27 mouse cellular contexts compared by ENCODE assay signal in genomic region chr8:47784436-47784835, GRCm38 (mm10). TPM values are rescaled to one million over a fixed set of nuclear protein-coding genes. Genes with fewer than 3 reads are reported as not detected.
A peak's percentile ranks its signal among the peaks of the same experiment; 100 is the strongest.
DNase-seq lines count a peak whose midpoint lies in the region; ATAC-seq and TF ChIP-seq lines count a peak whose summit lies in the region.
"Had no signal": no experiment of that assay in that cellular context is flagged by ENCODE, and none has a peak within 500 bp of the region (broad histone marks: within the 10 kb centered on the region; RNA-seq: fewer than 3 reads in every experiment).

No protein-coding gene starts in this region.

- intact Hi-C loops in left cerebral cortex, adult 2 months (cut with DNase I) = no loop called here
- intact Hi-C loops in left cerebral cortex, postnatal 25 days (cut with DNase I) = no loop called here
- intact Hi-C loops in heart, postnatal 10 days (cut with DNase I) = no loop called here

- no peaks in the 10 kb centered on the region for H3K4me1 ChIP-seq in hindbrain, postnatal 0 days (ENCODE audit: insufficient read depth, low read length)
- H3K4me1 ChIP-seq: kidney, embryonic 15.5 days; liver, embryonic 12.5 days; neural tube, embryonic 12.5 days had no signal

- H3K27me3 ChIP-seq in hindbrain, postnatal 0 days (ENCODE audit: insufficient read depth, low read length) = no peaks in the 10 kb centered on the region
- H3K27me3 ChIP-seq: hindbrain, embryonic 13.5 days; kidney, embryonic 15.5 days; liver, embryonic 12.5 days; neural tube, embryonic 12.5 days had no signal

- H3K27ac ChIP-seq in left cerebral cortex, adult 2 months = peak overlapping the region; percentile 88
- no peak overlapping the region for H3K27ac ChIP-seq in hindbrain, postnatal 0 days
- H3K27ac ChIP-seq: hindbrain, embryonic 13.5 days; kidney, embryonic 15.5 days; liver, embryonic 12.5 days; midbrain, embryonic 10.5 days; neural tube, embryonic 12.5 days had no signal

- ATAC-seq in cerebellum, adult (ENCODE audit: insufficient number of reproducible peaks, low FRiP score, low TSS enrichment) = no peak
- no peak for ATAC-seq in hindbrain, postnatal 0 days
- ATAC-seq: activated CD4-positive, CD25-positive, alpha-beta regulatory T cell, adult 4 months; intestine, embryonic 16.5 days; liver, embryonic 12.5 days; Patski had no signal

- no peak for TF ChIP-seq CTCF in left cerebral cortex, adult 2 months (IDR thresholded peaks at IDR 0.05)
- TF ChIP-seq CTCF in hindbrain, postnatal 0 days (IDR thresholded peaks at IDR 0.05; ENCODE audit: low read depth) = no peak

- H3K4me2 ChIP-seq in hindbrain, postnatal 0 days (ENCODE audit: low read depth, low read length) = no peak overlapping the region
- H3K4me2 ChIP-seq: hindbrain, embryonic 13.5 days; kidney, embryonic 15.5 days; liver, embryonic 12.5 days; neural tube, embryonic 12.5 days had no signal

- no peak overlapping the region for H3K9ac ChIP-seq in hindbrain, postnatal 0 days (replicated peaks; ENCODE audit: low read length)
- H3K9ac ChIP-seq: hindbrain, embryonic 13.5 days; kidney, embryonic 15.5 days; liver, embryonic 12.5 days; neural tube, embryonic 12.5 days had no signal

- no peaks in the 10 kb centered on the region for H3K36me3 ChIP-seq in hindbrain, postnatal 0 days (ENCODE audit: insufficient read depth, low read length)
- H3K36me3 ChIP-seq: hindbrain, embryonic 13.5 days; kidney, embryonic 15.5 days; liver, embryonic 12.5 days; midbrain, embryonic 10.5 days; neural tube, embryonic 12.5 days had no signal

- 75% methylated on average over 7 of the region's 7 CpGs for WGBS in hindbrain, postnatal 0 days

- DNase-seq in left cerebral cortex, adult 2 months (ENCODE audit: extremely low spot score in 1 of 2, low spot score in 2 of 2) = no peak
- DNase-seq in left cerebral cortex, postnatal 25 days (ENCODE audit: low spot score in 2 of 2) = no peak
- peak; percentile 42 for DNase-seq in urinary bladder, postnatal 14 days (ENCODE audit: low spot score)
- DNase-seq in urinary bladder, postnatal 10 days (ENCODE audit: low spot score) = no peak
- peak; percentile 15 to 32 for DNase-seq in heart, postnatal 10 days
- no peak for DNase-seq in hindbrain, postnatal 0 days (ENCODE audit: low spot score)
- DNase-seq: adrenal gland, postnatal 25 days; cerebellum, adult 9-10 months; layer of hippocampus, postnatal 36 days; left cerebral cortex, postnatal 4 days; right cerebral cortex, postnatal 4 days had no signal

- no peak overlapping the region for H3K4me3 ChIP-seq in left cerebral cortex, adult 2 months
- H3K4me3 ChIP-seq in hindbrain, postnatal 0 days (ENCODE audit: low read length) = no peak overlapping the region
- H3K4me3 ChIP-seq: hindbrain, embryonic 13.5 days; kidney, embryonic 15.5 days; liver, embryonic 12.5 days; midbrain, embryonic 10.5 days; neural tube, embryonic 12.5 days had no signal

- no peaks in the 10 kb centered on the region for H3K9me3 ChIP-seq in hindbrain, postnatal 0 days (ENCODE audit: low read length)
- H3K9me3 ChIP-seq: hindbrain, embryonic 13.5 days; kidney, embryonic 15.5 days; liver, embryonic 12.5 days; neural tube, embryonic 12.5 days had no signal

RNA-seq across cellular contexts. Expression of gene Cldn24, which starts 37.5 kb away (rescaled TPM):
- total RNA-seq in left cerebral cortex, adult 2 months (2021) = not detected
- total RNA-seq in left cerebral cortex, postnatal 25 days (2021) = not detected
- total RNA-seq in heart, postnatal 10 days (2021) = not detected
- total RNA-seq in hindbrain, postnatal 0 days (2014; rRNA removed) = not detected in 2 replicates
- not detected in 2 replicates for polyA plus RNA-seq in hindbrain, postnatal 0 days (2015; fragmentation: Nextera tagmentation; extraction: Ambion mirVana)
- total RNA-seq: adrenal gland, postnatal 25 days; layer of hippocampus, postnatal 36 days; left cerebral cortex, postnatal 4 days; monocyte, adult 5-6 weeks had no signal
- polyA plus RNA-seq: activated CD4-positive, CD25-positive, alpha-beta regulatory T cell, adult 4 months; embryonic facial prominence, embryonic 14.5 days; frontal cortex, adult 2 months; heart, embryonic 14.5 days; hindbrain, embryonic 13.5 days; intestine, embryonic 16.5 days; kidney, embryonic 15.5 days; large intestine, adult 2 months; liver, embryonic 12.5 days; lung, embryonic 16.5 days; midbrain, embryonic 10.5 days; neural tube, embryonic 12.5 days; thymus, postnatal 0 days had no signal

RNA-seq across cellular contexts. Expression of gene Cldn22, which starts 39.8 kb away (rescaled TPM):
- under 1 TPM in 1 of 2 experiments, not detected in 1; 0.58 TPM for total RNA-seq in left cerebral cortex, adult 2 months (2021)
- under 1 TPM; 0.46 to 0.62 TPM for total RNA-seq in left cerebral cortex, postnatal 25 days (2021)
- not detected for total RNA-seq in heart, postnatal 10 days (2021)
- not detected in 2 replicates for total RNA-seq in hindbrain, postnatal 0 days (2014; rRNA removed)
- not detected in 2 replicates for polyA plus RNA-seq in hindbrain, postnatal 0 days (2015; fragmentation: Nextera tagmentation; extraction: Ambion mirVana)
- total RNA-seq: left cerebral cortex, postnatal 4 days; monocyte, adult 5-6 weeks had no signal
- polyA plus RNA-seq: embryonic facial prominence, embryonic 14.5 days; heart, embryonic 14.5 days; hindbrain, embryonic 13.5 days; intestine, embryonic 16.5 days; kidney, embryonic 15.5 days; liver, embryonic 12.5 days; lung, embryonic 16.5 days; midbrain, embryonic 10.5 days; neural tube, embryonic 12.5 days; Patski; thymus, postnatal 0 days had no signal

Comparison
In these comparisons a context has a peak if more than half of its experiments do, and no peak if none do; other contexts are left out.
1. DNase-seq: peak in urinary bladder, postnatal 14 days (single experiment) and heart, postnatal 10 days (2 of 2); none in left cerebral cortex, adult 2 months (0 of 2), left cerebral cortex, postnatal 25 days (0 of 2), urinary bladder, postnatal 10 days (single experiment) and hindbrain, postnatal 0 days (single experiment).